Mouse (Mus musculus) myocyte (in vitro differentiated cells): ENCODE results near the gene Smim6. TPM values are rescaled to one million over a fixed set of nuclear protein-coding genes. Genes with fewer than 3 reads are reported as not detected.

ENCODE experiments used
- H3K27me3 ChIP-seq: one replicate; pipeline ENCODE4 v1.6.1; 2011; ENCODE audit not compliant: control insufficient read depth, insufficient read depth, insufficient read length
- H3K36me3 ChIP-seq: one replicate; pipeline ENCODE4 v1.6.1; 2011; ENCODE audit not compliant: control insufficient read depth, insufficient read depth
- H3K4me2 ChIP-seq: one replicate; pipeline ENCODE4 v1.6.1; 2011; ENCODE audit warnings: low read depth, control low read depth
- H3K4me3 ChIP-seq: one replicate; pipeline ENCODE4 v1.5.1; 2011; ENCODE audit warnings: mild to moderate bottlenecking, control low read depth, moderate library complexity
- H3K79me2 ChIP-seq: one replicate; pipeline ENCODE4 v1.6.1; 2011; ENCODE audit not compliant: control insufficient read depth, insufficient read depth
- H3ac ChIP-seq: one replicate; pipeline ENCODE4 v1.6.1; 2011; ENCODE audit not compliant: control insufficient read depth, insufficient read length
- CEBPB ChIP-seq: IDR thresholded peaks from 2 replicates; pipeline ENCODE4 v1.6.1; 2011; ENCODE audit warnings: mild to moderate bottlenecking, moderate library complexity; ENCODE audit not compliant: poor library complexity, insufficient read depth, severe bottlenecking
- E2F4 ChIP-seq: IDR thresholded peaks from one replicate; pipeline ENCODE4 v1.6.1; 2011; ENCODE audit warnings: mild to moderate bottlenecking, control low read depth, moderate library complexity; ENCODE audit not compliant: insufficient read depth
- MAX ChIP-seq: IDR thresholded peaks from one replicate; pipeline ENCODE4 v1.6.1; 2011; ENCODE audit warnings: low read depth, mild to moderate bottlenecking, control low read depth
- MYOD1 ChIP-seq, 3 experiments: IDR thresholded peaks; one replicate each; pipeline ENCODE4 v1.6.1; 2011; ENCODE audit warnings: control low read depth in 2 of 3, low read depth in 2 of 3, mild to moderate bottlenecking in 2 of 3, moderate library complexity in 1 of 3; ENCODE audit not compliant: insufficient read length in 2 of 3, control insufficient read depth in 1 of 3
- MYOG ChIP-seq, 3 experiments: IDR thresholded peaks; one replicate each; pipeline ENCODE4 v1.6.1; 2011; ENCODE audit warnings: control low read depth in 2 of 3, low read depth in 2 of 3, mild to moderate bottlenecking in 2 of 3; ENCODE audit not compliant: insufficient read length in 2 of 3, control insufficient read depth in 1 of 3, insufficient read depth in 1 of 3
- POLR2A ChIP-seq: IDR thresholded peaks from one replicate; pipeline ENCODE4 v1.6.1; 2011; ENCODE audit warnings: low read depth, mild to moderate bottlenecking, control low read depth, moderate library complexity; ENCODE audit not compliant: insufficient read length
- POLR2AphosphoS2 ChIP-seq: IDR thresholded peaks from one replicate; pipeline ENCODE4 v1.6.1; 2011; ENCODE audit warnings: low read depth, control low read depth; ENCODE audit not compliant: insufficient read length
- REST ChIP-seq: IDR thresholded peaks from one replicate; pipeline ENCODE4 v1.6.1; 2011; ENCODE audit warnings: mild to moderate bottlenecking, control low read depth, moderate library complexity; ENCODE audit not compliant: insufficient read depth, insufficient read length
- SRF ChIP-seq: IDR thresholded peaks from one replicate; pipeline ENCODE4 v1.6.1; 2011; ENCODE audit warnings: low read depth; ENCODE audit not compliant: control insufficient read depth, insufficient read length
- TCF12 ChIP-seq: IDR thresholded peaks from one replicate; pipeline ENCODE4 v1.6.1; 2011; ENCODE audit warnings: mild to moderate bottlenecking, control low read depth; ENCODE audit not compliant: poor library complexity, insufficient read depth, severe bottlenecking
- TCF3 ChIP-seq: IDR thresholded peaks from one replicate; pipeline ENCODE4 v1.6.1; 2011; ENCODE audit warnings: low read depth, control low read depth; ENCODE audit not compliant: insufficient read length
- USF1 ChIP-seq: IDR thresholded peaks from one replicate; pipeline ENCODE4 v1.6.1; 2011; ENCODE audit warnings: low read depth, mild to moderate bottlenecking, control low read depth, moderate library complexity
- polyA plus RNA-seq: library from polyadenylated mRNA; unstranded; fragments of >200 nt; fragmentation: generic; extraction: Trizol; gene quantifications from one replicate; pipeline ENCODE4 v1.2.1, GENCODE M21; 2012; ENCODE audit warnings: missing spikeins

Gene Smim6
- polyA plus RNA-seq, 1 experiment = 7.8 TPM

GRCm38 (mm10) chr11:115904231-115904955, 7.4 kb upstream of the Smim6 start:
- Histone ChIP-seq H3K79me2 (no peaks in the 10 kb centered on the region), H3K27me3 (no peaks in the 10 kb centered on the region), H3K4me2 (peak overlapping the region; percentile 15), H3K36me3 (no peaks in the 10 kb centered on the region), H3ac (no peak overlapping the region), H3K4me3 (no peak overlapping the region)
- TF ChIP-seq E2F4 (no peak), MYOG (IDR thresholded peaks at IDR 0.05; ENCODE audit: control insufficient read depth in 1 of 3, insufficient read depth in 1 of 3, insufficient read length in 2 of 3, low read depth in 2 of 3) (no peak), POLR2A (no peak)

GRCm38 (mm10) chr11:115904956-115905790, 6.6 kb upstream of the Smim6 start:
- Histone ChIP-seq H3K4me3 (no peak overlapping the region), H3ac (no peak overlapping the region), H3K4me2 (no peak overlapping the region), H3K36me3 (no peaks in the 10 kb centered on the region), H3K79me2 (no peaks in the 10 kb centered on the region), H3K27me3 (no peaks in the 10 kb centered on the region)
- TF ChIP-seq MYOG (IDR thresholded peaks at IDR 0.05; ENCODE audit: control insufficient read depth in 1 of 3, insufficient read depth in 1 of 3, insufficient read length in 2 of 3, low read depth in 2 of 3) (peak in 1 of 3 experiments; percentile 33), POLR2A (no peak), SRF (no peak), POLR2AphosphoS2 (peak; percentile 55)

GRCm38 (mm10) chr11:115906116-115906515, 5.7 kb upstream of the Smim6 start:
- Histone ChIP-seq H3ac (no peak overlapping the region), H3K4me2 (no peak overlapping the region), H3K27me3 (no peaks in the 10 kb centered on the region), H3K79me2 (no peaks in the 10 kb centered on the region), H3K4me3 (no peak overlapping the region), H3K36me3 (no peaks in the 10 kb centered on the region)
- no peak for TF ChIP-seq REST
- TF ChIP-seq POLR2AphosphoS2 = peak; percentile 9

- H3K4me2 ChIP-seq = no peak overlapping the region
- H3K27me3 ChIP-seq = no peaks in the 10 kb centered on the region
- H3K36me3 ChIP-seq = no peaks in the 10 kb centered on the region
- TF ChIP-seq MYOG (IDR thresholded peaks at IDR 0.05; ENCODE audit: control insufficient read depth in 1 of 3, insufficient read depth in 1 of 3, insufficient read length in 2 of 3, low read depth in 2 of 3) (no peak), E2F4 (no peak), USF1 (no peak), TCF3 (no peak), MYOD1 (IDR thresholded peaks at IDR 0.05; ENCODE audit: control insufficient read depth in 1 of 3, insufficient read length in 2 of 3, low read depth in 2 of 3) (no peak), POLR2AphosphoS2 (no peak), CEBPB (no peak), POLR2A (no peak), REST (no peak), MAX (no peak), SRF (no peak), TCF12 (no peak)
- H3ac ChIP-seq = no peak overlapping the region
- no peak overlapping the region for H3K4me3 ChIP-seq
- H3K79me2 ChIP-seq = no peaks in the 10 kb centered on the region
Measured at GRCm38 (mm10) chr11:115906521-115906920, 5.3 kb upstream of the Smim6 start.

GRCm38 (mm10) chr11:115911134-115911561, 669 bp upstream of the Smim6 start:
- H3ac ChIP-seq = no peak overlapping the region
- H3K4me2 ChIP-seq = no peak overlapping the region
- TF ChIP-seq MAX (no peak), TCF3 (peak; percentile 97), MYOG (IDR thresholded peaks at IDR 0.05; ENCODE audit: control insufficient read depth in 1 of 3, insufficient read depth in 1 of 3, insufficient read length in 2 of 3, low read depth in 2 of 3) (peak; percentile 57 to 100 (median 85)), E2F4 (no peak), POLR2AphosphoS2 (peak; percentile 34), MYOD1 (IDR thresholded peaks at IDR 0.05; ENCODE audit: control insufficient read depth in 1 of 3, insufficient read length in 2 of 3, low read depth in 2 of 3) (peak; percentile 93 to 95 (median 94)), CEBPB (peak; percentile 64; the same call in 1 of the 2 replicates), TCF12 (peak; percentile 98), USF1 (no peak)
- no peaks in the 10 kb centered on the region for H3K27me3 ChIP-seq
- H3K4me3 ChIP-seq = no peak overlapping the region
- no peaks in the 10 kb centered on the region for H3K79me2 ChIP-seq
- no peaks in the 10 kb centered on the region for H3K36me3 ChIP-seq
